Mouse (Mus musculus): Measurements from ENCODE around the gene Cdh24. TPM values are rescaled to one million over a fixed set of nuclear protein-coding genes. Genes with fewer than 3 reads are reported as not detected.
A peak's percentile ranks its signal among the peaks of the same experiment; 100 is the strongest.

Cdh24 gene
- total and polyA plus RNA-seq, 2 experiments from 2014 or later: 7.6 to 49.2 TPM

DNA sequence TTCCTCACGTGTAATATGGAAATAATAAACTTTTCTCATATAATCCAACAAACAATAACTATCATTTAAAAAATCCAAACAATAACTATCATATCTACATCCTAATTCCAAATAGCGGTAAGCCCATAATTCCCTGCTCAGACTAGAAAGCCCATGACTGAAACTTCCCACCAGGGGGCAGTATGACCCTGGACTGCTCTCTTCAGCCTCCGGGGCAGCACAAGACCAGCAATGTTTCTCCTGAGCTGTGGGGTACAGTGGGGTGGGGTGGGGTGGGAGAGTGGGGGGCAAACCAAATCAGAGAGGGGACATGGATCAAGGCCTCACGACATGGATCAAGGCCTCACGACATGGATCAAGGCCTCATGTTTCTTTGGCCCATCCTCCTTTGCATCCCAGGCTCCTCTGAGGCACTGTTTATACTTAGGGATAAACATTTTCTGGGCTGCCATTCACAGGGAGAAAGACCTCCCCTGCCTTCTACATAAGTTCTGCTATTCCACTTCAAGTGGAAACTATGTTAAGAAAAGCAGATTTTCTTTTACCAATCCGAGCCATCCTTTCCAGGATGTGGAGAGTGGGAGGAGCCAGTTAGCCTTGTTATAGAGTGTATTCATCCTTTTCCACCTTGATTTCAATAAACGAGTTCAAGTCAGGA lies 57.4 kb downstream of the Cdh24 start:
- H3K4me2 ChIP-seq (ENCODE audit: low read depth, low read length): no peak overlapping the region
- peak; percentile 74 for TF ChIP-seq CTCF (IDR thresholded peaks at IDR 0.05; ENCODE audit: low read depth)
- ATAC-seq (0 out of 2 replicates have a peak, but pooled peaks have one; percentile 62), DNase-seq (ENCODE audit: low spot score) (peak; percentile 76)
- no peaks in the 10 kb centered on the region for H3K9me3 ChIP-seq (ENCODE audit: low read length)
- 44% methylated on average over 7 of the region's 7 CpGs for WGBS
- no peaks in the 10 kb centered on the region; the same call in 1 of the 2 replicates for H3K36me3 ChIP-seq (ENCODE audit: insufficient read depth, low read length)
- H3K4me1 ChIP-seq (ENCODE audit: insufficient read depth, low read length): no peaks in the 10 kb centered on the region
- no peak overlapping the region for H3K27ac ChIP-seq
- H3K4me3 ChIP-seq (ENCODE audit: low read length): no peak overlapping the region
- no peak overlapping the region for H3K9ac ChIP-seq (replicated peaks; ENCODE audit: low read length)
- no peaks in the 10 kb centered on the region for H3K27me3 ChIP-seq (ENCODE audit: insufficient read depth, low read length)

DNA sequence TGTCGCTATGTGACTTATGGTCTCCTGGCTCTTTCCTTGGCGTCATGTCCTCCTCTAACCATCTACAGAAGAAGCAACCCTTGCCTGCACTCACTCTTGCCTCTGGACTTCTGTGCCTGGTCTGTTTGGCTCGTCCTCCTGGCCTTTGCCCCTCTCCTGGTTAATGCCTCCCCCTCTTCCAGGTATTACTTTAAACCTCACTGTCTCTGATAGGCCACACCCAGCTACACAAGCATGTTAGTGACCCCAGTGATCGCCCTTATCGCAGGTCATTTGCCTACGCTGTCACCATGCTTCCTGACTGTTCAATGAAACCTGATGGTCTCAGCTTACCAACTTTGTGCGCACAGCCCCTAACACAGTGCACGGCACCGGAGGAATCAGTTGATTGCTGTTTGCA lies 58.6 kb downstream of the Cdh24 start:
- H3K4me3 ChIP-seq (ENCODE audit: low read length): no peak overlapping the region
- H3K9me3 ChIP-seq (ENCODE audit: low read length): no peaks in the 10 kb centered on the region
- no peaks in the 10 kb centered on the region; the same call in 1 of the 2 replicates for H3K36me3 ChIP-seq (ENCODE audit: insufficient read depth, low read length)
- no peaks in the 10 kb centered on the region for H3K27me3 ChIP-seq (ENCODE audit: insufficient read depth, low read length)
- no peaks in the 10 kb centered on the region for H3K4me1 ChIP-seq (ENCODE audit: insufficient read depth, low read length)
- no peak overlapping the region for H3K4me2 ChIP-seq (ENCODE audit: low read depth, low read length)
- H3K9ac ChIP-seq (replicated peaks; ENCODE audit: low read length): no peak overlapping the region
- DNase-seq (ENCODE audit: low spot score): no peak
- no peak overlapping the region for H3K27ac ChIP-seq
- no peak for ATAC-seq
- TF ChIP-seq CTCF (IDR thresholded peaks at IDR 0.05; ENCODE audit: low read depth): no peak
- 94% methylated on average over 9 of the region's 9 CpGs for WGBS

MicroRNAs within 50 kb of the gene (microRNA counts, 519-probe panel; counts per million panel counts)
- microRNA mmu-miR-686: not detected

Small RNA genes lying within 50 kb of the gene (microRNA-seq; reads per million reads assigned to microRNA genes)
- gene Mir686 (0 reads per million in 2 experiments), gene Mir6948 (0.36 to 1.1 reads per million in 2 experiments)

Other genes starting within 250 kb of the Cdh24 start
- gene Slc7a7, start 223.6 kb downstream of the Cdh24 start, total RNA-seq (2014; rRNA removed): 3.7 and 4.5 TPM in 2 replicates
- 3.6 TPM in 2 replicates for gene Slc7a7, start 223.6 kb downstream of the Cdh24 start, polyA plus RNA-seq (2015; fragmentation: Nextera tagmentation; extraction: Ambion mirVana)
- gene Mrpl52, start 214.5 kb downstream of the Cdh24 start, total RNA-seq (2014; rRNA removed): 113 and 129 TPM in 2 replicates
- gene Mrpl52, start 214.5 kb downstream of the Cdh24 start, polyA plus RNA-seq (2015; fragmentation: Nextera tagmentation; extraction: Ambion mirVana): 266 and 297 TPM in 2 replicates
- gene Mmp14, start 209.8 kb downstream of the Cdh24 start, total RNA-seq (2014; rRNA removed): 50.1 and 53.3 TPM in 2 replicates
- 44.5 and 47.2 TPM in 2 replicates for gene Mmp14, start 209.8 kb downstream of the Cdh24 start, polyA plus RNA-seq (2015; fragmentation: Nextera tagmentation; extraction: Ambion mirVana)
- gene Lrp10, start 177.2 kb downstream of the Cdh24 start, total RNA-seq (2014; rRNA removed): 57.7 and 62.5 TPM in 2 replicates
- 36.0 and 38.8 TPM in 2 replicates for gene Lrp10, start 177.2 kb downstream of the Cdh24 start, polyA plus RNA-seq (2015; fragmentation: Nextera tagmentation; extraction: Ambion mirVana)
- 28.1 and 32.8 TPM in 2 replicates for gene Rem2, start 165.3 kb downstream of the Cdh24 start, total RNA-seq (2014; rRNA removed)
- 25.2 and 25.3 TPM in 2 replicates for gene Rem2, start 165.3 kb downstream of the Cdh24 start, polyA plus RNA-seq (2015; fragmentation: Nextera tagmentation; extraction: Ambion mirVana)
- gene Prmt5, start 123.8 kb downstream of the Cdh24 start, total RNA-seq (2014; rRNA removed): 62.4 and 63.7 TPM in 2 replicates
- gene Prmt5, start 123.8 kb downstream of the Cdh24 start, polyA plus RNA-seq (2015; fragmentation: Nextera tagmentation; extraction: Ambion mirVana): 76.1 and 76.2 TPM in 2 replicates
- 19.1 and 28.9 TPM in 2 replicates for gene Haus4, start 86.7 kb downstream of the Cdh24 start, total RNA-seq (2014; rRNA removed)
- gene Haus4, start 86.7 kb downstream of the Cdh24 start, polyA plus RNA-seq (2015; fragmentation: Nextera tagmentation; extraction: Ambion mirVana): 21.2 and 23.8 TPM in 2 replicates
- 9.8 and 11.2 TPM in 2 replicates for gene Ajuba, start 63.8 kb downstream of the Cdh24 start, total RNA-seq (2014; rRNA removed)
- gene Ajuba, start 63.8 kb downstream of the Cdh24 start, polyA plus RNA-seq (2015; fragmentation: Nextera tagmentation; extraction: Ambion mirVana): 5.7 and 6.1 TPM in 2 replicates
- gene 4931414P19Rik, start 35.4 kb downstream of the Cdh24 start, total RNA-seq (2014; rRNA removed): 4.8 and 6.8 TPM in 2 replicates
- gene 4931414P19Rik, start 35.4 kb downstream of the Cdh24 start, polyA plus RNA-seq (2015; fragmentation: Nextera tagmentation; extraction: Ambion mirVana): 2.5 and 3.9 TPM in 2 replicates
- gene Psmb5, start 23.3 kb downstream of the Cdh24 start, total RNA-seq (2014; rRNA removed): 181 and 204 TPM in 2 replicates
- gene Psmb5, start 23.3 kb downstream of the Cdh24 start, polyA plus RNA-seq (2015; fragmentation: Nextera tagmentation; extraction: Ambion mirVana): 411 and 417 TPM in 2 replicates
- 0.05 TPM in 1 of 2 replicates, not detected in the other for gene Psmb11, start 19.9 kb downstream of the Cdh24 start, total RNA-seq (2014; rRNA removed)
- gene Psmb11, start 19.9 kb downstream of the Cdh24 start, polyA plus RNA-seq (2015; fragmentation: Nextera tagmentation; extraction: Ambion mirVana): 0.16 and 0.21 TPM in 2 replicates
- not detected in 2 replicates for gene Gm17606, start 412 bp downstream of the Cdh24 start, total RNA-seq (2014; rRNA removed)
- gene Gm17606, start 412 bp downstream of the Cdh24 start, polyA plus RNA-seq (2015; fragmentation: Nextera tagmentation; extraction: Ambion mirVana): not detected in 2 replicates
- 29.6 and 37.9 TPM in 2 replicates for gene 1700123O20Rik, start 44.9 kb upstream of the Cdh24 start, total RNA-seq (2014; rRNA removed)
- 64.1 and 67.7 TPM in 2 replicates for gene 1700123O20Rik, start 44.9 kb upstream of the Cdh24 start, polyA plus RNA-seq (2015; fragmentation: Nextera tagmentation; extraction: Ambion mirVana)
- 101 and 118 TPM in 2 replicates for gene Acin1, start 45.6 kb upstream of the Cdh24 start, total RNA-seq (2014; rRNA removed)
- gene Acin1, start 45.6 kb upstream of the Cdh24 start, polyA plus RNA-seq (2015; fragmentation: Nextera tagmentation; extraction: Ambion mirVana): 102 and 106 TPM in 2 replicates
- gene Gm29776, start 57.5 kb upstream of the Cdh24 start, total RNA-seq (2014; rRNA removed): 0.31 and 0.61 TPM in 2 replicates
- 0.26 and 0.28 TPM in 2 replicates for gene Gm29776, start 57.5 kb upstream of the Cdh24 start, polyA plus RNA-seq (2015; fragmentation: Nextera tagmentation; extraction: Ambion mirVana)
- gene Cebpe, start 70.8 kb upstream of the Cdh24 start, total RNA-seq (2014; rRNA removed): not detected in 2 replicates
- not detected in 2 replicates for gene Cebpe, start 70.8 kb upstream of the Cdh24 start, polyA plus RNA-seq (2015; fragmentation: Nextera tagmentation; extraction: Ambion mirVana)
- 8.9 and 10.6 TPM in 2 replicates for gene Slc7a8, start 140.6 kb upstream of the Cdh24 start, total RNA-seq (2014; rRNA removed)
- gene Slc7a8, start 140.6 kb upstream of the Cdh24 start, polyA plus RNA-seq (2015; fragmentation: Nextera tagmentation; extraction: Ambion mirVana): 7.9 and 9.3 TPM in 2 replicates
- gene Rnf212b, start 172.8 kb upstream of the Cdh24 start, total RNA-seq (2014; rRNA removed): not detected in 2 replicates
- not detected in 2 replicates for gene Rnf212b, start 172.8 kb upstream of the Cdh24 start, polyA plus RNA-seq (2015; fragmentation: Nextera tagmentation; extraction: Ambion mirVana)
- gene Homez, start 229.6 kb upstream of the Cdh24 start, total RNA-seq (2014; rRNA removed): 7.8 and 9.6 TPM in 2 replicates
- 9.0 and 9.3 TPM in 2 replicates for gene Homez, start 229.6 kb upstream of the Cdh24 start, polyA plus RNA-seq (2015; fragmentation: Nextera tagmentation; extraction: Ambion mirVana)
- 21.3 and 26.5 TPM in 2 replicates for gene Ppp1r3e, start 236.2 kb upstream of the Cdh24 start, total RNA-seq (2014; rRNA removed)
- 4.0 and 5.1 TPM in 2 replicates for gene Ppp1r3e, start 236.2 kb upstream of the Cdh24 start, polyA plus RNA-seq (2015; fragmentation: Nextera tagmentation; extraction: Ambion mirVana)
- gene Bcl2l2, start 242.0 kb upstream of the Cdh24 start, total RNA-seq (2014; rRNA removed): 28.4 and 37.1 TPM in 2 replicates
- gene Bcl2l2, start 242.0 kb upstream of the Cdh24 start, polyA plus RNA-seq (2015; fragmentation: Nextera tagmentation; extraction: Ambion mirVana): 4.3 and 4.6 TPM in 2 replicates
- 3.0 and 6.8 TPM in 2 replicates for gene Gm20521, start 242.1 kb upstream of the Cdh24 start, total RNA-seq (2014; rRNA removed)
- 1.3 and 1.9 TPM in 2 replicates for gene Gm20521, start 242.1 kb upstream of the Cdh24 start, polyA plus RNA-seq (2015; fragmentation: Nextera tagmentation; extraction: Ambion mirVana)